8 mouse cellular contexts compared by ENCODE assay signal in genomic region chr1:159911006-159911405, GRCm38 (mm10).
A peak's percentile ranks its signal among the peaks of the same experiment; 100 is the strongest.
DNase-seq lines count a peak whose midpoint lies in the region; ATAC-seq and TF ChIP-seq lines count a peak whose summit lies in the region.

No protein-coding gene starts in this region.

- H3K4me3 ChIP-seq in forebrain, postnatal 0 days (ENCODE audit: low read depth, low read length) = no peak overlapping the region
- H3K4me3 ChIP-seq in forebrain, embryonic 13.5 days = no peak overlapping the region
- no peak overlapping the region for H3K4me3 ChIP-seq in liver, embryonic 11.5 days (ENCODE audit: low read depth, low read length)
- H3K4me3 ChIP-seq in small intestine, adult 2 months (ENCODE audit: low read depth, low read length) = no peak overlapping the region

- 37% methylated on average over 5 of the region's 5 CpGs for WGBS in forebrain, postnatal 0 days
- WGBS in forebrain, embryonic 13.5 days = 41% methylated on average over 5 of the region's 5 CpGs
- 34% methylated on average over 5 of the region's 5 CpGs for WGBS in liver, embryonic 11.5 days
- whole genome bisulfite sequencing in small intestine, adult 2 months = 16% methylated on average over 5 of the region's 5 CpGs

- no peak overlapping the region for H3K9ac ChIP-seq in forebrain, postnatal 0 days
- H3K9ac ChIP-seq in forebrain, embryonic 13.5 days = no peak overlapping the region
- H3K9ac ChIP-seq in liver, embryonic 11.5 days (ENCODE audit: low read depth, low read length) = no peak overlapping the region

- DNase-seq in forebrain, postnatal 0 days = no peak
- peak; percentile 73 for DNase-seq in A20 (ENCODE audit: low read depth, low spot score)
- DNase-seq in adrenal gland, postnatal 14 days = peak; percentile 69
- DNase-seq in heart, adult 9 months (ENCODE audit: low spot score in 2 of 2) = peak; percentile 48 to 66
- DNase-seq in liver, embryonic 11.5 days (ENCODE audit: low spot score) = no peak
- DNase-seq in frontal cortex, postnatal 25 days (ENCODE audit: low spot score in 2 of 2) = no peak

- no peak overlapping the region for H3K27ac ChIP-seq in forebrain, postnatal 0 days (ENCODE audit: low read depth, low read length)
- H3K27ac ChIP-seq in forebrain, embryonic 13.5 days = no peak overlapping the region
- no peak overlapping the region for H3K27ac ChIP-seq in liver, embryonic 11.5 days (ENCODE audit: low read depth, low read length)
- H3K27ac ChIP-seq in small intestine, adult 2 months (ENCODE audit: insufficient read depth, low read depth, low read length) = no peak overlapping the region

- no peak for ATAC-seq in forebrain, postnatal 0 days
- no peak for ATAC-seq in forebrain, embryonic 13.5 days
- ATAC-seq in liver, embryonic 11.5 days (replicated peaks; ENCODE audit: low FRiP score) = 0 out of 2 replicates have a peak, but pooled peaks have one; percentile 60

- H3K36me3 ChIP-seq in forebrain, postnatal 0 days (ENCODE audit: insufficient read depth) = peaks cover 11% of the 10 kb centered on the region; the same call in 1 of the 2 replicates
- H3K36me3 ChIP-seq in forebrain, embryonic 13.5 days (ENCODE audit: poor library complexity, severe bottlenecking) = no peaks in the 10 kb centered on the region
- H3K36me3 ChIP-seq in liver, embryonic 11.5 days (ENCODE audit: control insufficient read depth, insufficient read depth, low read length) = no peaks in the 10 kb centered on the region
- H3K36me3 ChIP-seq in small intestine, adult 2 months (ENCODE audit: control insufficient read depth, insufficient read depth, low read length) = no peaks in the 10 kb centered on the region

- no peak for TF ChIP-seq POLR2A in small intestine, adult 2 months (IDR thresholded peaks at IDR 0.05; ENCODE audit: low read depth, low read length)

- peak; percentile 43 for TF ChIP-seq CTCF in forebrain, postnatal 0 days (IDR thresholded peaks at IDR 0.05; ENCODE audit: low read depth)
- peak; percentile 52; the same call in 1 of the 2 replicates for TF ChIP-seq CTCF in small intestine, adult 2 months (IDR thresholded peaks at IDR 0.05; ENCODE audit: extremely low read depth, insufficient read length, insufficient replicate concordance, low read depth, low read length)

- H3K4me2 ChIP-seq in forebrain, postnatal 0 days (ENCODE audit: low read depth) = no peak overlapping the region
- H3K4me2 ChIP-seq in forebrain, embryonic 13.5 days = no peak overlapping the region
- no peak overlapping the region for H3K4me2 ChIP-seq in liver, embryonic 11.5 days

- no peaks in the 10 kb centered on the region for H3K9me3 ChIP-seq in forebrain, postnatal 0 days (ENCODE audit: low read length)
- H3K9me3 ChIP-seq in forebrain, embryonic 13.5 days (replicated peaks) = no peaks in the 10 kb centered on the region
- no peaks in the 10 kb centered on the region for H3K9me3 ChIP-seq in liver, embryonic 11.5 days (ENCODE audit: control insufficient read depth, low read length)

- H3K4me1 ChIP-seq in forebrain, postnatal 0 days (ENCODE audit: insufficient read depth) = 0 out of 2 replicates have a peak, but pooled peaks cover 3% of the 10 kb centered on the region
- no peaks in the 10 kb centered on the region for H3K4me1 ChIP-seq in forebrain, embryonic 13.5 days
- no peaks in the 10 kb centered on the region for H3K4me1 ChIP-seq in liver, embryonic 11.5 days (replicated peaks; ENCODE audit: control insufficient read depth, insufficient read depth, low read length)
- no peaks in the 10 kb centered on the region for H3K4me1 ChIP-seq in small intestine, adult 2 months (ENCODE audit: control insufficient read depth, insufficient read depth, insufficient read length, low read length)

- H3K27me3 ChIP-seq in forebrain, postnatal 0 days (ENCODE audit: insufficient read depth, low read length) = no peaks in the 10 kb centered on the region
- H3K27me3 ChIP-seq in forebrain, embryonic 13.5 days = no peaks in the 10 kb centered on the region
- no peaks in the 10 kb centered on the region for H3K27me3 ChIP-seq in liver, embryonic 11.5 days (replicated peaks; ENCODE audit: control insufficient read depth, insufficient read depth, low read length)
- H3K27me3 ChIP-seq in small intestine, adult 2 months (ENCODE audit: control insufficient read depth, insufficient read depth, low read length) = no peaks in the 10 kb centered on the region

Comparison
In these comparisons a context has a peak if more than half of its experiments do, and no peak if none do; other contexts are left out.
1. DNase-seq: peak in A20 (single experiment), adrenal gland, postnatal 14 days (single experiment) and heart, adult 9 months (2 of 2); none in forebrain, postnatal 0 days (single experiment), liver, embryonic 11.5 days (single experiment) and frontal cortex, postnatal 25 days (0 of 2).